Comparison of ENCODE assay signal across 8 mouse cellular contexts in the genomic region with DNA sequence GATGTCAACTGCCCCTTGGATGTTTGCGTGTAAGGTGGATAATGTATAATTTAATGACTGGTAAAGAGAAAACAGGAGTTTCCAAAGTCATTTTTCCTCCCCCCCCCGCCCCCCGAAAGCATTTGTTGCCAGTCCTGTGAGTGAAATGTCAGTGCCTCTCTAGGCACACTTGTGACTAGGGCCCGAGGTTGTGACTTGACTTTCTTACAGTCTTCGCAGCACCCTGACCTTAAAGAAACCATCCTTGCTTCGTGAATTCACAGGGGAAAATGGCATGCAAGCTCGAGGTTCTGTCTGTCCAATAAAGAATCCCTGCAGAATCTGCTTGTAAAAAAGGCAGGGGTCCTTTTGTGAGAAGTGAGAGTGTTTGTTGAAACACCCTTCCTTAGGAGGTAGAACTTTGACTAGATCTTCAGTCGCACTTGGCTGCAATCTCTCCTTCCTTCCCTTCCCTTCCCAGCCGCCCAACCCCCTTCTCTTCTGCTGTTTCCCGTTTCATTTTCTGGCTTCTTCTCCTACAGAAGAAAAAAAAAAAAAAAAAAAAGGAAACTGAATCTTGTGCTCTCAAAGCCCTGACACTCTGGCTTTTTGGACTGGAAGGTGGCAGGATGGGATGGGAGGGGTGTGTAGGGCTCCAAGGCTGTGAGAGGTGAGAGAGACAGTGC. TPM values are rescaled to one million over a fixed set of nuclear protein-coding genes. Genes with fewer than 3 reads are reported as not detected.
A peak's percentile ranks its signal among the peaks of the same experiment; 100 is the strongest.
DNase-seq lines count a peak whose midpoint lies in the region; ATAC-seq and TF ChIP-seq lines count a peak whose summit lies in the region.

No protein-coding gene starts in this region.

- H3K4me2 ChIP-seq in kidney, embryonic 15.5 days: peak overlapping the region; percentile 82
- peak overlapping the region; percentile 79 for H3K4me2 ChIP-seq in stomach, embryonic 14.5 days (replicated peaks; ENCODE audit: low read depth, low read length)

- no peak for ATAC-seq in kidney, embryonic 15.5 days (replicated peaks; ENCODE audit: low FRiP score)
- no peak for ATAC-seq in stomach, embryonic 14.5 days (ENCODE audit: insufficient number of reproducible peaks, insufficient read depth, low FRiP score, low read depth)
- ATAC-seq in frontal cortex, adult (ENCODE audit: low TSS enrichment): no peak

- no peak overlapping the region for H3K4me3 ChIP-seq in layer of hippocampus, adult 2 months
- peak overlapping the region; percentile 86 for H3K4me3 ChIP-seq in heart, embryonic 10.5 days
- peak overlapping the region; percentile 82 for H3K4me3 ChIP-seq in kidney, embryonic 15.5 days (replicated peaks)
- H3K4me3 ChIP-seq in stomach, embryonic 14.5 days (ENCODE audit: low read depth, low read length): 0 out of 2 replicates have a peak overlapping the region, but pooled peaks have one; percentile 65

- no peak overlapping the region for H3K9ac ChIP-seq in kidney, embryonic 15.5 days
- no peak overlapping the region for H3K9ac ChIP-seq in stomach, embryonic 14.5 days (replicated peaks; ENCODE audit: low read depth, low read length)

- DNase-seq in layer of hippocampus, adult 2 months (ENCODE audit: low spot score in 2 of 2): peak in 1 of 2 experiments; percentile 41
- no peak for DNase-seq in layer of hippocampus, adult 18-20 months (ENCODE audit: low spot score in 2 of 2)
- peak; percentile 31 for DNase-seq in c-Kit-positive CD71-positive TER-119-negative erythroid progenitor cells, embryonic 14.5 days (ENCODE audit: low read depth)
- no peak for DNase-seq in heart, embryonic 10.5 days (ENCODE audit: low spot score)
- peak; percentile 84 for DNase-seq in lung, postnatal 10 days

- H3K36me3 ChIP-seq in heart, embryonic 10.5 days: peaks cover 10% of the 10 kb centered on the region
- peaks cover 12% of the 10 kb centered on the region for H3K36me3 ChIP-seq in kidney, embryonic 15.5 days
- peaks cover 4% of the 10 kb centered on the region; the same call in 1 of the 2 replicates for H3K36me3 ChIP-seq in stomach, embryonic 14.5 days (ENCODE audit: control insufficient read depth, insufficient read depth, low read length)

- H3K27ac ChIP-seq in layer of hippocampus, adult 2 months: peak overlapping the region; percentile 99
- H3K27ac ChIP-seq in heart, embryonic 10.5 days: peak overlapping the region; percentile 99
- peak overlapping the region; percentile 100 for H3K27ac ChIP-seq in kidney, embryonic 15.5 days
- H3K27ac ChIP-seq in stomach, embryonic 14.5 days (ENCODE audit: low read length): peak overlapping the region; percentile 100

- H3K4me1 ChIP-seq in heart, embryonic 10.5 days: peaks cover 67% of the 10 kb centered on the region
- H3K4me1 ChIP-seq in kidney, embryonic 15.5 days: peaks cover 73% of the 10 kb centered on the region
- peaks cover 44% of the 10 kb centered on the region for H3K4me1 ChIP-seq in stomach, embryonic 14.5 days (ENCODE audit: control insufficient read depth, insufficient read depth, low read length)

- TF ChIP-seq CTCF in layer of hippocampus, adult 2 months (conservative IDR thresholded peaks at IDR 0.05): no peak

- 25% methylated on average over 10 of the region's 10 CpGs for WGBS in heart, embryonic 10.5 days
- 22% methylated on average over 9 of the region's 10 CpGs for WGBS in kidney, embryonic 15.5 days
- WGBS in stomach, embryonic 14.5 days: 24% methylated on average over 10 of the region's 10 CpGs

- H3K9me3 ChIP-seq in heart, embryonic 10.5 days: no peaks in the 10 kb centered on the region
- H3K9me3 ChIP-seq in kidney, embryonic 15.5 days (replicated peaks): no peaks in the 10 kb centered on the region
- no peaks in the 10 kb centered on the region for H3K9me3 ChIP-seq in stomach, embryonic 14.5 days (ENCODE audit: control insufficient read depth, low read depth, low read length)

- no peaks in the 10 kb centered on the region for H3K27me3 ChIP-seq in heart, embryonic 10.5 days (ENCODE audit: insufficient read depth, poor library complexity, severe bottlenecking)
- no peaks in the 10 kb centered on the region for H3K27me3 ChIP-seq in kidney, embryonic 15.5 days
- H3K27me3 ChIP-seq in stomach, embryonic 14.5 days (ENCODE audit: control insufficient read depth, insufficient read depth, low read length): no peaks in the 10 kb centered on the region

RNA-seq across cellular contexts. Expression of gene Pigv, which starts 1.4 kb away (rescaled TPM):
- total RNA-seq in layer of hippocampus, adult 2 months (2021): 1 to 10 TPM; 9.1 to 9.7 TPM
- 10 to 100 TPM in 1 of 2 experiments, 1 to 10 TPM in 1; 9.4 to 12.3 TPM for total RNA-seq in layer of hippocampus, adult 18-20 months (2021)
- polyA plus RNA-seq in heart, embryonic 10.5 days (2016; fragmentation: Nextera tagmentation; extraction: Ambion mirVana): 15.2 and 16.4 TPM in 2 replicates
- 19.9 and 20.2 TPM in 2 replicates for polyA plus RNA-seq in kidney, embryonic 15.5 days (2015; fragmentation: Nextera tagmentation; extraction: Ambion mirVana)
- 15.6 and 18.9 TPM in 2 replicates for polyA plus RNA-seq in stomach, embryonic 14.5 days (2014; fragmentation: Nextera tagmentation; extraction: Ambion mirVana)

RNA-seq across cellular contexts. Expression of gene Zdhhc18, which starts 23.8 kb away (rescaled TPM):
- 10 to 100 TPM; 37.1 to 38.0 TPM for total RNA-seq in layer of hippocampus, adult 2 months (2021)
- total RNA-seq in layer of hippocampus, adult 18-20 months (2021): 10 to 100 TPM; 32.3 to 33.8 TPM
- 1.6 and 2.9 TPM in 2 replicates for polyA plus RNA-seq in heart, embryonic 10.5 days (2016; fragmentation: Nextera tagmentation; extraction: Ambion mirVana)
- 2.5 and 3.8 TPM in 2 replicates for polyA plus RNA-seq in kidney, embryonic 15.5 days (2015; fragmentation: Nextera tagmentation; extraction: Ambion mirVana)
- polyA plus RNA-seq in stomach, embryonic 14.5 days (2014; fragmentation: Nextera tagmentation; extraction: Ambion mirVana): 2.7 and 3.2 TPM in 2 replicates

Comparison
In these comparisons a context has a peak if more than half of its experiments do, and no peak if none do; other contexts are left out.
1. DNase-seq: peak in c-Kit-positive CD71-positive TER-119-negative erythroid progenitor cells, embryonic 14.5 days (single experiment) and lung, postnatal 10 days (single experiment); none in layer of hippocampus, adult 18-20 months (0 of 2) and heart, embryonic 10.5 days (single experiment).
2. Peak in every context shown above with its lines, with median percentiles within 50 percentile points of each other: H3K27ac ChIP-seq.